Mouse (Mus musculus): Measurements from ENCODE around the gene Olfr201.
"Not testable (repeated sequence)": the region's sequence is repeated elsewhere in the genome, so short reads cannot be mapped to it uniquely, and the experiment has no call there.

The Olfr201 gene

GRCm38 (mm10) chr16:59272532-59272931 is at the start of gene Olfr201:
Gene Olfr201, minus strand, starts transcription at chr16:59272632.
- in situ Hi-C loops (cut with MboI; ENCODE audit: low sequenced_read_pairs), result not testable (repeated sequence)

GRCm38 (mm10) chr16:59318148-59318547 is 45.7 kb upstream of the Olfr201 start, which contains the start of gene Olfr204:
Gene Olfr204, minus strand, starts transcription at chr16:59318248.
- in situ Hi-C loops (cut with MboI; ENCODE audit: low sequenced_read_pairs), result no loop called here

- in situ Hi-C loops (cut with MboI; ENCODE audit: low sequenced_read_pairs), result no loop called here
Measured at GRCm38 (mm10) chr16:59298581-59298980, 26.1 kb upstream of the Olfr201 start, which contains the start of gene Olfr203. Gene Olfr203, plus strand, starts transcription at chr16:59298881.

GRCm38 (mm10) chr16:59287576-59287975 is 15.1 kb upstream of the Olfr201 start:
- in situ Hi-C loops (cut with MboI; ENCODE audit: low sequenced_read_pairs), result not testable (repeated sequence)

GRCm38 (mm10) chr16:59286693-59287092 is 14.3 kb upstream of the Olfr201 start, which contains the start of gene Olfr202:
Gene Olfr202, minus strand, starts transcription at chr16:59286793.
- in situ Hi-C loops (cut with MboI; ENCODE audit: low sequenced_read_pairs), result no loop called here

GRCm38 (mm10) chr16:59283476-59283875 is 11.0 kb upstream of the Olfr201 start:
- in situ Hi-C loops (cut with MboI; ENCODE audit: low sequenced_read_pairs), result no loop called here

GRCm38 (mm10) chr16:59280542-59280941 is 8.1 kb upstream of the Olfr201 start:
- in situ Hi-C loops (cut with MboI; ENCODE audit: low sequenced_read_pairs), result no loop called here

GRCm38 (mm10) chr16:59269097-59269496 is 3.3 kb downstream of the Olfr201 start:
- in situ Hi-C loops (cut with MboI; ENCODE audit: low sequenced_read_pairs), result not testable (repeated sequence)

GRCm38 (mm10) chr16:59249684-59250083 is 22.7 kb downstream of the Olfr201 start:
- in situ Hi-C loops (cut with MboI; ENCODE audit: low sequenced_read_pairs), result no loop called here

- in situ Hi-C loops (cut with MboI; ENCODE audit: low sequenced_read_pairs), result not testable (repeated sequence)
Measured at GRCm38 (mm10) chr16:59219667-59220066, 52.8 kb downstream of the Olfr201 start, which contains the start of gene Olfr199. Gene Olfr199, minus strand, starts transcription at chr16:59219767.

- in situ Hi-C loops (cut with MboI; ENCODE audit: low sequenced_read_pairs), result not testable (repeated sequence)
Measured at GRCm38 (mm10) chr16:59217861-59218260, 54.6 kb downstream of the Olfr201 start.
